Mouse (Mus musculus) erythroblast, embryonic 14.5 days (primary cell): ENCODE measurements around the gene Slc25a21. TPM values are rescaled to one million over a fixed set of nuclear protein-coding genes. Genes with fewer than 3 reads are reported as not detected.

Experiments used
- H3K27me3 ChIP-seq: 2 replicates; pipeline ENCODE4 v1.6.1; 2012; ENCODE audit warnings: inconsistent platforms; ENCODE audit not compliant: control insufficient read depth
- H3K36me3 ChIP-seq: 2 replicates; pipeline ENCODE4 v1.6.1; 2012; ENCODE audit warnings: mild to moderate bottlenecking, inconsistent platforms; ENCODE audit not compliant: control insufficient read depth
- H3K4me1 ChIP-seq: 2 replicates; pipeline ENCODE4 v1.6.1; 2012; ENCODE audit warnings: inconsistent platforms; ENCODE audit not compliant: control insufficient read depth
- H3K4me3 ChIP-seq: replicated peaks from 2 replicates; pipeline ENCODE3; 2012; ENCODE audit warnings: moderate library complexity, mild to moderate bottlenecking, inconsistent platforms
- H3K9me3 ChIP-seq: 2 replicates; pipeline ENCODE4 v1.6.1; 2012; ENCODE audit warnings: low read length, inconsistent platforms, mixed read lengths; ENCODE audit not compliant: control insufficient read depth
- GATA1 ChIP-seq: IDR thresholded peaks from 2 replicates; pipeline ENCODE4 v1.6.1; 2012; ENCODE audit warnings: low read length, inconsistent platforms, mixed read lengths
- TAL1 ChIP-seq: IDR thresholded peaks from 3 replicates; pipeline ENCODE4 v1.6.1; 2012; ENCODE audit warnings: low read length, inconsistent platforms, mixed read lengths
- polyA plus RNA-seq: library from polyadenylated mRNA; stranded (reverse); fragments of >175 nt; gene quantifications from 2 replicates; pipeline ENCODE4 v1.2.3, GENCODE M21; 2012

Slc25a21 gene
- polyA plus RNA-seq, 1 experiment: 5.0 TPM

DNA sequence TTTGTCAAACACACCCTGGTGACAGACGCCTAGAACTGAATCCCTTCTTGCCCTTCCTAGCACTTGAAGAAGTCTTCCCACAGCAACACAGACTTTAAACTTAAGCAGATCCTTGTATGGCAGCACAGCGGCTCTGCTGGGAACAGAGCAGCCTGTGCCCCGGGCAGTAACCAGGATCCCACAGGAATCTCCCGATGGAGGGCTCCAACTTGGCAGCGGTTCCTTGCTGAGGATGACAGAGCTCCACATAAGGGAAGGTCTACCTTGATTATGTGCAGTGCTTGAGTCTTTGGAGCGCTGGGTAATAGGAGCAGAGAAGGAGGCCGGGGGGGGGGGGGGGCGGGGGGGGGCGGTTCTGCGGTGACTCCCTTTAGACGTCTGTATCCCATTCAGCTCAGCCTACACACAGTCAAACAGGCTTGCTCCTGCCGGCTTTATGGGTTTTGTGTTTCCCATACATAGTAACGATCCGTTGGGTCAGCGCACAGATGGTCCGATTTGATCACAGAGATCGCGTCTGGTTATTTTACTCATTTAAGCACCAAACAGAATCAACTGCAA, 215.1 kb downstream of the Slc25a21 start:
- Histone ChIP-seq H3K36me3 (no peaks in the 10 kb centered on the region; the same call in 1 of the 2 replicates), H3K4me1 (no peaks in the 10 kb centered on the region), H3K9me3 (no peaks in the 10 kb centered on the region), H3K27me3 (no peaks in the 10 kb centered on the region), H3K4me3 (no peak overlapping the region)
- TF ChIP-seq GATA1 (no peak), TAL1 (no peak)

DNA sequence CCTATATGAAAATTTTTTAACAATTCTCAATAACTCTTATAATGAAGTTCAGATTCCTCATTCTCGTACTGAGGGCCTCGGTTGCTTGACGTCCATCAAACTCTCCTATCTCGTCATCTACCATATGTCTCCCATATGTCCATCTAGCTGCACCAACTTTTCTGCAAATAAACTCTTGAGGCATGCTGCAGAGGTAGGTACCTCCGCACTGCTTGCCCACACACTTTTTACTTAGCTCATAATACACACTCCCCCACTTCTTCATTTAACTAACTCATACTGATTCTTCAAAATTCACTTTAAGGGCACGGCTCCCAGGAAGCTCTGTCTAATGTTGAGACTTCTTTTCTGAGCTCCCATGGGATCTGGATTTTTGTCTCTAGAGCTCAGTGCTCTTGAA, 222.0 kb downstream of the Slc25a21 start:
- H3K36me3 ChIP-seq: no peaks in the 10 kb centered on the region

DNA sequence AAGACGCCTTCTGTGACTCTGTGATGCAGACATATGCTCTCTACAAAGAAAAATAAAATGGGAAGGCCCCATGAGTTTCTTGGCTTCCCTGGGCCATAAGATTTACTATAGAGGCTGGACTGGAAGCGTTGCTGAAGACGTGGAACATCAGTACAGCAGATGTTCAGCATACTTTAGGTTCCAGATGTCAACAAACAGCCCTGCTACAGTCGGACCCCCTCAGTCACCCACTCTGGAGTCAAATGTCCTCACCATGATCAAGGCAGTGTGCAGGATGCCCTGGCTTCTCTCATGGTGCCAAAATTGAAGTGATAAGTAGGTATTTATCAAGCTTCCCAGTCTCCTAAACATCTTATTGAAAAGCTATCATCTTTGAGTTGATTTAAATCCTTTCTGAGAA, 234.0 kb downstream of the Slc25a21 start:
- H3K4me1 ChIP-seq: no peaks in the 10 kb centered on the region
- H3K27me3 ChIP-seq: no peaks in the 10 kb centered on the region
- H3K4me3 ChIP-seq: no peak overlapping the region
- TF ChIP-seq TAL1 (no peak), GATA1 (no peak)
- H3K9me3 ChIP-seq: peaks cover 7% of the 10 kb centered on the region
- no peaks in the 10 kb centered on the region; the same call in 1 of the 2 replicates for H3K36me3 ChIP-seq

More for the DNA sequence above, 222.0 kb downstream of the Slc25a21 start:
- H3K9me3 ChIP-seq: peaks cover 4% of the 10 kb centered on the region
- TF ChIP-seq TAL1 (no peak), GATA1 (no peak)
- no peaks in the 10 kb centered on the region for H3K4me1 ChIP-seq
- H3K4me3 ChIP-seq: no peak overlapping the region
- H3K27me3 ChIP-seq: no peaks in the 10 kb centered on the region

DNA sequence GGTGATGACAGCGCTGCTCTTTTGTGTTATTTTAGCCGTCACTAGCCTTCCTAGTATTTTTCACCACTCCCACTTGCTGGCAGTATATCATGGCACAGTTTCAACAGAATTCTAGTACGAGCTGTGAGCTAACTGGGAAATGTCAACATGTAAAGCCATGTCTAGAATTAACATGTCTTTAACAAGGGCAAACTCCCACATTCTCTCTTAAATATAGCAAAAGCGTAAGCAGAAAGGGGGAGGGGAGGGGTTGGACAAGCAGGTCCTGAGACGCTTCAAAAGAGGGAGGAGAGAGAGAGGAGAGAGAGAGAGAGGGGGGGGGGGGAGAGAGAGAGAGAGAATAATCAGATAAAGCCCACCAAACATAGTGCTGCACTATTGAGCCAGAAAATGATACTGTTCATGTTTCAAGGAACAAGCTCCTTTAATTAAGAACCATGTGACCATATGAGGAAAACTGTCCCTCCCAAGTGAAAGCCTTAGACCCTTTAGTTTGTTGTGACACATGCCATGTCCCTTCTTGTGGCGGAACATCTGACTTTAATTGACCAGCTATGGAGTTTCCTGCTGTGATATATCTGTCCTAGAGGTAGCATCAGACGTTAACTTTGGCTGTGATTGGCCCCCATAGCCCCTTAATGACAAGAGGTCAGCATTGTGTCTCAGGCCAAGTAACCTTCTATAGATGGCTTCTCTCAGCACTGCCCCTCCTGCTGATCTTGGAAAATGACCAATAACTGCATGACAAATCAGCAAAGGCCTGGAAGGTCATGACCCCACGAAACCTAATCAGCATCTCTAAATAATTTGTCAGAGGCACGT, 237.8 kb downstream of the Slc25a21 start:
- Histone ChIP-seq H3K27me3 (no peaks in the 10 kb centered on the region), H3K4me1 (no peaks in the 10 kb centered on the region), H3K36me3 (no peaks in the 10 kb centered on the region; the same call in 1 of the 2 replicates), H3K4me3 (no peak overlapping the region), H3K9me3 (no peaks in the 10 kb centered on the region)
- no peak for TF ChIP-seq TAL1
- no peak for TF ChIP-seq GATA1

DNA sequence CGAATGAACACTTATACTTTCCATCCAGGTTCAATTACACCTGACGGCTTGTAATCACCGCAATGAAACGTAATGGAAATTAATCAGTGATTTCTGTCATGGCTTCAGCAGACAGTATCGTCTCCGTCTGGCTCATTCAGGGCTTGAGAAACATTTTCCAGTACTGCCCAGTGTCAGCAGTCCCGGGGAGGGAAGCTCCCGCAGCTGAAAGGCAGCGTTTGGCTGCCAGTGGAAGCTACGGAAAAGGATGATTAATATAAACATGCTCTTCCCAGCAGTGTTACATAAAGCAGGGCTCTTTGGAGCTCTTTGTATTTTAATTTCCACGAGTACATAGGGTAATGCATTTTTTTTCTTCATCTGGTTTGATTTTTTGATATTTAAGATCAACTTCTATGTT, 239.0 kb downstream of the Slc25a21 start:
- Histone ChIP-seq H3K9me3 (no peaks in the 10 kb centered on the region), H3K36me3 (peaks cover 5% of the 10 kb centered on the region; the same call in 1 of the 2 replicates), H3K4me3 (no peak overlapping the region), H3K4me1 (no peaks in the 10 kb centered on the region), H3K27me3 (no peaks in the 10 kb centered on the region)
- TF ChIP-seq GATA1: no peak
- no peak for TF ChIP-seq TAL1

DNA sequence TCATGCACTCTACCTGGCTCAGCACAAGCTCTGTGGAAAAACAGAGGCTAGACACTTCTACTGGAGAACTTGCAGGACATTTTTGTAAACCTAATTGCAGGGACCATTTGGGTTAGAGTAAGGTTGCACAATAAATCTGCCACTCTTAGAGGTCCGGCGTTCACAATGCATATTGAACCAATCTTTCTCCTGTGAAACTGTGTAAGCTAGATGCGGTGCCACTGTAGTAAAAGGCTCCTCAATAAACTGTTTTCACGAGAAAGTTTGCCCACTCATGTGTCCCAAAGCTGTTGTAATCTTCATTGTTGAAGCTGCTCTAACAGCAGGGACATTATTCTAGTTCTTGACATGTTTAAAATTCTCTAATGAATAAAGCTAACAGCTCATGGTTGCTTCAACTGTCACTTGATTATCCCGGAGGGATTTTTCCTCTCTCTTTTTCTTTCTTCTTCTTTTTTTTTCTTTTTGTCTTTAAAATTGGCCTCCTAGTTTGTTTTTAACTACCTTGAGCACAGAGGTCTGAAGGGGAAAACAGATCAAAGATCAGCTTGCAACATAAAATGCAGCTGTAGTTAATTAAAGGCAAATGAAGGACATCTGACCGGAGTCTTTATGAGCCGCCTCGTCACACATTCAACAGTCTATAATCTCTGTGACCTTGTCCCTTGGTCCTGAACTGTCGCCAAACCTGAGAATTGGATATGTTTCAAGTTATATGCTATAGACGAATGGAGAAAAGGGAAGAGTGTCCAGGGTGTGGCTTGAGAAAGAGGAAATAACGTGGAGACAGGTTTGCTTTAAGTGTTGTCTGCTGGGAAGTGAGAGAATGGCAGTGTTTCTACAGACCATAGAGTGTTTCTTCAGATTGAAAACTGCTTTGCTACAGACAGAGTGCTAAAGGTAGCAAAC, 245.3 kb downstream of the Slc25a21 start:
- no peaks in the 10 kb centered on the region for H3K4me1 ChIP-seq
- no peak overlapping the region for H3K4me3 ChIP-seq
- no peak for TF ChIP-seq TAL1
- H3K36me3 ChIP-seq: peaks cover 7% of the 10 kb centered on the region
- no peaks in the 10 kb centered on the region for H3K27me3 ChIP-seq
- no peaks in the 10 kb centered on the region for H3K9me3 ChIP-seq

DNA sequence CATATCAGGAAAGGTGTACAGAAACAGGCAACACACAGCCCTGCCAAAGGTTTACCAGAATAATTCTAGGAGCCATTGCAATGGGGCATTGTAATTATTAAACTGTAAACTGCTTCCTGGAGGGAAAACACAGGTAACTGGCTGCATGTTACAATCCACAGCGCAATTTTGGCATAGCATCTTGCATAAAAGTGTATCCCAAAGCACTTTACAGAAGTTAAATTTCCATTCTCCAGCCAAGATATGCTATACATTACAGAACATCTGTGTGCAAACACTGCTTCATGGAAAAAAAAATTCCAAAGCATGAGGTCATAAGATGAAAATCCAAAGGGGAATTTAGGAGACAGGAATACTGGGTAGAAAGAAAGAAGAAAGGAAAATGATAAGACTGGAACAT, 253.0 kb downstream of the Slc25a21 start:
- H3K4me3 ChIP-seq: no peak overlapping the region
- H3K27me3 ChIP-seq: no peaks in the 10 kb centered on the region
- no peak for TF ChIP-seq GATA1
- TF ChIP-seq TAL1: no peak
- H3K4me1 ChIP-seq: no peaks in the 10 kb centered on the region
- no peaks in the 10 kb centered on the region for H3K9me3 ChIP-seq
- peaks cover 10% of the 10 kb centered on the region for H3K36me3 ChIP-seq

DNA sequence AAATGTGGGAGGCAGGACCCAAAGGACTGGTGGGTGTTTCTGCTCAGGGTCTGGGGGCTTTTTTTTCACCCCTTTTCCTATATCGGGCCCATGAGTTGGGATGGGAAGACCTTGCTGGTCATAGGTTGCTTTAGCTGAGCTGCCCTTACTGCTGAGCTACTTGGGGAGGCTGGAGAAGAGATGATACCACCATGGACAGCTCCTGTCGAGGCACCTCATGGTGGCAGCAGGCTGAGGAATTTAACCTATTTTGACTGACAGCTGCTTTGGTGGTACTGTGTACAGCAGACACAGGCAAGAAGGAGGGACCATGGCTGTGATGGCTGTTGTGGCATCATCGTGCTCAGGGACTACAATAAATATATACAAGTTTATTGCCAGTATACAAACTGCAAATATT, 256.4 kb downstream of the Slc25a21 start:
- no peaks in the 10 kb centered on the region for H3K4me1 ChIP-seq
- peaks cover 10% of the 10 kb centered on the region for H3K36me3 ChIP-seq
- no peaks in the 10 kb centered on the region for H3K27me3 ChIP-seq

DNA sequence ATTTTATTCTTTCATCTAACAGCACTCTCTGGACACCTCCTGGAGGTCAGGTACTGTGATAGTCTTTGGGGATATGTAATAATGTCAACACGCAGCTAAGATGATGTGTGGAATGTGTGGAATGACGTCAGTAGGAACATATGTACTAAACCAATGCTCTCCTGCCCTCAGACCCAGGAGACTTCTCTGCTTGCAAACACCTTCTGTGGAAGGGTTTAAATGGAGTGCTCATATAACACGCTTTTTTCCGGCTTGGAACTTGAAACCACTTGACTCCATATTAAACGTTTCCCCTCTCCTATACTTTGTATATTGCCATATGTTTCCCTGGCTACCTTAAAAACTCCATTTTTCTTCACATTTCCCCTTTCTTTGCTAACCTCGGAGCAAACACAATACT, 279.1 kb downstream of the Slc25a21 start:
- Histone ChIP-seq H3K4me3 (no peak overlapping the region), H3K36me3 (peaks cover 9% of the 10 kb centered on the region), H3K4me1 (no peaks in the 10 kb centered on the region), H3K27me3 (no peaks in the 10 kb centered on the region), H3K9me3 (peaks cover 15% of the 10 kb centered on the region; the same call in 1 of the 2 replicates)
- TF ChIP-seq GATA1: no peak

More for the DNA sequence above, 256.4 kb downstream of the Slc25a21 start:
- no peaks in the 10 kb centered on the region for H3K9me3 ChIP-seq
- no peak overlapping the region for H3K4me3 ChIP-seq
- TF ChIP-seq TAL1 (no peak), GATA1 (no peak)
